Mouse (Mus musculus): Measurements from ENCODE around the gene Atxn7l1. TPM values are rescaled to one million over a fixed set of nuclear protein-coding genes. Genes with fewer than 3 reads are reported as not detected.

Gene Atxn7l1
- total RNA-seq, 2 experiments from 2014 or later = 13.9 to 15.4 TPM

GRCm38 (mm10) chr12:33336561-33337125, 189.2 kb downstream of the Atxn7l1 start:
- DNase-seq = no peak

GRCm38 (mm10) chr12:33337289-33337688, 189.8 kb downstream of the Atxn7l1 start:
- no peak for DNase-seq
- intact Hi-C loops (cut with DNase I; ENCODE audit: low total_unique reads) = no loop called here

More at GRCm38 (mm10) chr12:33336561-33337125, 189.2 kb downstream of the Atxn7l1 start:
- intact Hi-C loops (cut with DNase I; ENCODE audit: low total_unique reads) = no loop called here

- no peak for DNase-seq
- intact Hi-C loops (cut with DNase I; ENCODE audit: low total_unique reads) = no loop called here
Observed at GRCm38 (mm10) chr12:33338170-33338569, 190.7 kb downstream of the Atxn7l1 start.

GRCm38 (mm10) chr12:33339822-33340221, 192.3 kb downstream of the Atxn7l1 start:
- no peak for DNase-seq
- intact Hi-C loops (cut with DNase I; ENCODE audit: low total_unique reads) = no loop called here

- no peak for DNase-seq
- intact Hi-C loops (cut with DNase I; ENCODE audit: low total_unique reads) = no loop called here
Observed at GRCm38 (mm10) chr12:33340698-33341097, 193.2 kb downstream of the Atxn7l1 start.

GRCm38 (mm10) chr12:33341351-33341892, 193.9 kb downstream of the Atxn7l1 start:
- intact Hi-C loops (cut with DNase I; ENCODE audit: low total_unique reads) = no loop called here
- DNase-seq = no peak

GRCm38 (mm10) chr12:33344970-33345772, 197.7 kb downstream of the Atxn7l1 start:
- DNase-seq = no peak
- intact Hi-C loops (cut with DNase I; ENCODE audit: low total_unique reads) = no loop called here

GRCm38 (mm10) chr12:33345773-33346435, 198.4 kb downstream of the Atxn7l1 start:
- DNase-seq = no peak
- intact Hi-C loops (cut with DNase I; ENCODE audit: low total_unique reads) = no loop called here

- intact Hi-C loops (cut with DNase I; ENCODE audit: low total_unique reads) = no loop called here
- no peak for DNase-seq
Observed at GRCm38 (mm10) chr12:33352671-33353070, 205.2 kb downstream of the Atxn7l1 start.

- intact Hi-C loops (cut with DNase I; ENCODE audit: low total_unique reads) = no loop called here
- DNase-seq = no peak
Observed at GRCm38 (mm10) chr12:33358345-33358744, 210.9 kb downstream of the Atxn7l1 start.

- intact Hi-C loops (cut with DNase I; ENCODE audit: low total_unique reads) = no loop called here
- DNase-seq = no peak
Observed at GRCm38 (mm10) chr12:33359209-33359608, 211.7 kb downstream of the Atxn7l1 start.

GRCm38 (mm10) chr12:33359878-33360482, 212.5 kb downstream of the Atxn7l1 start:
- intact Hi-C loops (cut with DNase I; ENCODE audit: low total_unique reads) = no loop called here
- DNase-seq = peak; percentile 26

- DNase-seq = peak; percentile 60
- intact Hi-C loops (cut with DNase I; ENCODE audit: low total_unique reads) = no loop called here
Observed at GRCm38 (mm10) chr12:33360729-33361128, 213.2 kb downstream of the Atxn7l1 start.

GRCm38 (mm10) chr12:33364511-33364910, 217.0 kb downstream of the Atxn7l1 start:
- intact Hi-C loops (cut with DNase I; ENCODE audit: low total_unique reads) = no loop called here
- DNase-seq = peak; percentile 56

GRCm38 (mm10) chr12:33365133-33365532, 217.6 kb downstream of the Atxn7l1 start:
- no peak for DNase-seq
- intact Hi-C loops (cut with DNase I; ENCODE audit: low total_unique reads) = no loop called here

GRCm38 (mm10) chr12:33369555-33369954, 222.1 kb downstream of the Atxn7l1 start:
- intact Hi-C loops (cut with DNase I; ENCODE audit: low total_unique reads) = no loop called here
- DNase-seq = no peak

- peak; percentile 77 for DNase-seq
- intact Hi-C loops (cut with DNase I; ENCODE audit: low total_unique reads) = no loop called here
Observed at GRCm38 (mm10) chr12:33379624-33380445, 232.3 kb downstream of the Atxn7l1 start.

GRCm38 (mm10) chr12:33388842-33389241, 241.3 kb downstream of the Atxn7l1 start:
- intact Hi-C loops (cut with DNase I; ENCODE audit: low total_unique reads) = no loop called here
- peak; percentile 60 for DNase-seq

Data from gastrocnemius, postnatal 14 days (tissue).